ENCODE assay signal across 20 mouse cellular contexts in the genomic region with DNA sequence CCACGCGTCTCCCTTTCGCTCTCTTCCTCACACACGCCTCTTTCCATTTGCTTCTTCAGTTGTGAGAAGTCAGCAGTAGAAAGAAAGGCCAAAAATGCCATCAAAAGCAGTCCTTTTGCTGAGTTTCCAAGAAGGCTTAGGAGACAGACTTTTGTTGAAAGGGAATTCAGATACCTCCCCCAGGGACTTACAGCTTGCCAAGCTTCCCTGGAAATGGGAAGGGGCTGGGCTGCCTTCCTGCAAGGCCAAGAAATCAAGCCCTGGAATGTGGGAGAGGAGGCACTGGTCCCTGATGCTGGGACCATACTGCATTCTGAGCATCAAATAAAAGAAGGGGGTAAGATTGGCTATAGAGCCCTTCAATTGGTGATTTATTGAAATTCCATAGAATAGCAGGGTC.
DNase-seq lines count a peak whose midpoint lies in the region; ATAC-seq and TF ChIP-seq lines count a peak whose summit lies in the region.
"Had no signal": no experiment of that assay in that cellular context is flagged by ENCODE, and none has a peak within 500 bp of the region (broad histone marks: within the 10 kb centered on the region; RNA-seq: fewer than 3 reads in every experiment).

No protein-coding gene starts in this region.

- 0 out of 2 replicates have a peak, but pooled peaks have one; percentile 29 for TF ChIP-seq EP300 in heart, adult 2 months (IDR thresholded peaks at IDR 0.05; ENCODE audit: insufficient read depth, low read depth, low read length)

- peak in 1 of 2 experiments; percentile 39 for DNase-seq in heart, adult 2 months
- no peak for DNase-seq in heart, embryonic 10.5 days (ENCODE audit: low spot score)
- no peak for DNase-seq in kidney, adult 8-10 months
- DNase-seq in embryo, embryonic 10 days (ENCODE audit: low spot score), result no peak
- no peak for DNase-seq in midbrain, embryonic 10.5 days (ENCODE audit: low spot score)
- DNase-seq: B cell, adult 2 months; cerebellum, adult 2 months; cerebellum, postnatal 36 days; kidney, adult 11 months; thymus, postnatal 36 days had no signal

- no peak for ATAC-seq in kidney, embryonic 16.5 days (ENCODE audit: low FRiP score, low TSS enrichment)
- ATAC-seq in embryonic facial prominence, embryonic 15.5 days (ENCODE audit: insufficient number of reproducible peaks, low FRiP score, low TSS enrichment, low read depth), result no peak
- ATAC-seq in limb, embryonic 15.5 days (ENCODE audit: insufficient number of reproducible peaks, low FRiP score, low TSS enrichment, low read depth), result no peak
- ATAC-seq: forebrain, embryonic 16.5 days; hindbrain, postnatal 0 days had no signal

- TF ChIP-seq POLR2A in heart, adult 2 months (IDR thresholded peaks at IDR 0.05; ENCODE audit: insufficient read depth, low read depth, low read length), result no peak

- peaks cover 31% of the 10 kb centered on the region for H3K4me1 ChIP-seq in heart, adult 2 months (ENCODE audit: control insufficient read depth, insufficient read depth, low read length)
- peaks cover 30% of the 10 kb centered on the region for H3K4me1 ChIP-seq in heart, embryonic 10.5 days
- peaks cover 17% of the 10 kb centered on the region; the same call in 1 of the 2 replicates for H3K4me1 ChIP-seq in kidney, embryonic 16.5 days (ENCODE audit: insufficient read depth, low read length)
- H3K4me1 ChIP-seq in embryonic facial prominence, embryonic 15.5 days, result peaks cover 38% of the 10 kb centered on the region
- H3K4me1 ChIP-seq in limb, embryonic 15.5 days, result peaks cover 32% of the 10 kb centered on the region
- H3K4me1 ChIP-seq in midbrain, embryonic 10.5 days, result peaks cover 28% of the 10 kb centered on the region
- H3K4me1 ChIP-seq: liver, embryonic 15.5 days had no signal

- no peak overlapping the region for H3K4me2 ChIP-seq in kidney, embryonic 16.5 days (replicated peaks; ENCODE audit: low read depth, low read length)
- H3K4me2 ChIP-seq in embryonic facial prominence, embryonic 15.5 days (replicated peaks), result no peak overlapping the region
- H3K4me2 ChIP-seq in limb, embryonic 15.5 days, result no peak overlapping the region
- H3K4me2 ChIP-seq: limb, embryonic 13.5 days; liver, embryonic 15.5 days; midbrain, embryonic 12.5 days; neural tube, embryonic 12.5 days had no signal

- no peaks in the 10 kb centered on the region for H3K79me2 ChIP-seq in heart, adult 2 months (replicated peaks; ENCODE audit: control insufficient read depth, insufficient read depth, low read length)

- no peak overlapping the region for H3K4me3 ChIP-seq in heart, adult 2 months
- no peak overlapping the region for H3K4me3 ChIP-seq in heart, embryonic 10.5 days
- H3K4me3 ChIP-seq in kidney, embryonic 16.5 days (ENCODE audit: low read length), result no peak overlapping the region
- H3K4me3 ChIP-seq in embryonic facial prominence, embryonic 15.5 days (replicated peaks), result no peak overlapping the region
- no peak overlapping the region for H3K4me3 ChIP-seq in limb, embryonic 15.5 days
- H3K4me3 ChIP-seq in midbrain, embryonic 10.5 days, result no peak overlapping the region
- H3K4me3 ChIP-seq: hindbrain, embryonic 10.5 days; limb, embryonic 13.5 days; liver, embryonic 15.5 days; midbrain, embryonic 12.5 days; neural tube, embryonic 12.5 days had no signal

- H3K9me3 ChIP-seq in heart, embryonic 10.5 days, result no peaks in the 10 kb centered on the region
- no peaks in the 10 kb centered on the region for H3K9me3 ChIP-seq in kidney, embryonic 16.5 days (ENCODE audit: low read length)
- no peaks in the 10 kb centered on the region for H3K9me3 ChIP-seq in embryonic facial prominence, embryonic 15.5 days (replicated peaks)
- H3K9me3 ChIP-seq in limb, embryonic 15.5 days, result no peaks in the 10 kb centered on the region
- no peaks in the 10 kb centered on the region for H3K9me3 ChIP-seq in midbrain, embryonic 10.5 days (replicated peaks)
- H3K9me3 ChIP-seq: hindbrain, embryonic 10.5 days; limb, embryonic 13.5 days; liver, embryonic 15.5 days; midbrain, embryonic 12.5 days; neural tube, embryonic 12.5 days had no signal

- no peaks in the 10 kb centered on the region for H3K27me3 ChIP-seq in heart, adult 2 months (ENCODE audit: control insufficient read depth, insufficient read depth, low read length)
- peaks cover 47% of the 10 kb centered on the region for H3K27me3 ChIP-seq in heart, embryonic 10.5 days (ENCODE audit: insufficient read depth, poor library complexity, severe bottlenecking)
- no peaks in the 10 kb centered on the region for H3K27me3 ChIP-seq in kidney, embryonic 16.5 days (ENCODE audit: insufficient read depth, low read length)
- no peaks in the 10 kb centered on the region for H3K27me3 ChIP-seq in embryonic facial prominence, embryonic 15.5 days
- H3K27me3 ChIP-seq in limb, embryonic 15.5 days, result peaks cover 7% of the 10 kb centered on the region; the same call in 1 of the 2 replicates
- H3K27me3 ChIP-seq in midbrain, embryonic 10.5 days (ENCODE audit: low read depth, poor library complexity, severe bottlenecking), result peaks cover 5% of the 10 kb centered on the region; the same call in 1 of the 2 replicates
- H3K27me3 ChIP-seq: liver, embryonic 15.5 days; neural tube, embryonic 12.5 days had no signal

- intact Hi-C loops in heart, adult 2 months (cut with DNase I), result no loop called here

- H3K36me3 ChIP-seq in heart, adult 2 months (ENCODE audit: control insufficient read depth, insufficient read depth, low read length), result peaks cover 2% of the 10 kb centered on the region
- H3K36me3 ChIP-seq in heart, embryonic 10.5 days, result no peaks in the 10 kb centered on the region
- no peaks in the 10 kb centered on the region for H3K36me3 ChIP-seq in kidney, embryonic 16.5 days (ENCODE audit: insufficient read depth, low read length)
- no peaks in the 10 kb centered on the region for H3K36me3 ChIP-seq in embryonic facial prominence, embryonic 15.5 days
- no peaks in the 10 kb centered on the region for H3K36me3 ChIP-seq in limb, embryonic 15.5 days
- no peaks in the 10 kb centered on the region for H3K36me3 ChIP-seq in midbrain, embryonic 10.5 days
- H3K36me3 ChIP-seq: hindbrain, embryonic 10.5 days; limb, embryonic 13.5 days; liver, embryonic 15.5 days; midbrain, embryonic 12.5 days; neural tube, embryonic 12.5 days had no signal

- 57% methylated on average over 4 of the region's 4 CpGs for WGBS in heart, adult 2 months
- WGBS in heart, embryonic 10.5 days, result 96% methylated on average over 4 of the region's 4 CpGs
- WGBS in kidney, embryonic 16.5 days, result 91% methylated on average over 4 of the region's 4 CpGs
- 77% methylated on average over 4 of the region's 4 CpGs for WGBS in embryonic facial prominence, embryonic 15.5 days
- 81% methylated on average over 4 of the region's 4 CpGs for WGBS in limb, embryonic 15.5 days
- WGBS in midbrain, embryonic 10.5 days, result 90% methylated on average over 4 of the region's 4 CpGs

- TF ChIP-seq CTCF in heart, adult 2 months (IDR thresholded peaks at IDR 0.05), result no peak

- H3K27ac ChIP-seq in heart, adult 2 months, result peak overlapping the region; percentile 95
- H3K27ac ChIP-seq in heart, embryonic 10.5 days, result no peak overlapping the region
- H3K27ac ChIP-seq in kidney, embryonic 16.5 days (ENCODE audit: low read length), result peak overlapping the region; percentile 16; the same call in 1 of the 2 replicates
- peak overlapping the region; percentile 55 for H3K27ac ChIP-seq in embryonic facial prominence, embryonic 15.5 days (replicated peaks)
- H3K27ac ChIP-seq in limb, embryonic 15.5 days, result peak overlapping the region; percentile 68; the same call in 1 of the 2 replicates
- no peak overlapping the region for H3K27ac ChIP-seq in midbrain, embryonic 10.5 days (replicated peaks)
- H3K27ac ChIP-seq: hindbrain, embryonic 10.5 days; hindbrain, postnatal 0 days; liver, embryonic 15.5 days; midbrain, embryonic 12.5 days; neural tube, embryonic 12.5 days had no signal

- peak overlapping the region; percentile 9; the same call in 1 of the 2 replicates for H3K9ac ChIP-seq in heart, adult 2 months (ENCODE audit: low read depth, low read length)
- no peak overlapping the region for H3K9ac ChIP-seq in kidney, embryonic 16.5 days (replicated peaks; ENCODE audit: low read length)
- no peak overlapping the region for H3K9ac ChIP-seq in embryonic facial prominence, embryonic 15.5 days
- no peak overlapping the region for H3K9ac ChIP-seq in limb, embryonic 15.5 days
- H3K9ac ChIP-seq: limb, embryonic 13.5 days; liver, embryonic 15.5 days; midbrain, embryonic 12.5 days; neural tube, embryonic 12.5 days had no signal

Comparison
In these comparisons a context has a peak if more than half of its experiments do, and no peak if none do; other contexts are left out.
1. H3K27ac ChIP-seq: peak in heart, adult 2 months (single experiment), kidney, embryonic 16.5 days (single experiment), embryonic facial prominence, embryonic 15.5 days (single experiment) and limb, embryonic 15.5 days (single experiment); none in heart, embryonic 10.5 days (single experiment) and midbrain, embryonic 10.5 days (single experiment).